Mouse (Mus musculus): Measurements from ENCODE around the gene Tmem209. TPM values are rescaled to one million over a fixed set of nuclear protein-coding genes. Genes with fewer than 3 reads are reported as not detected.

The Tmem209 gene
- polyA plus RNA-seq, 1 experiment from 2014 or later = 28.5 TPM

GRCm38 (mm10) chr6:30547656-30548306 lies 38.2 kb upstream of the Tmem209 start:
- Histone ChIP-seq H3K27me3 (replicated peaks) (no peaks in the 10 kb centered on the region), H3K4me2 (peak overlapping the region; percentile 58), H3K27ac (peak overlapping the region; percentile 82; the same call in 1 of the 2 replicates), H3K4me1 (peaks cover 26% of the 10 kb centered on the region), H3K4me3 (replicated peaks) (no peak overlapping the region), H3K9ac (no peak overlapping the region), H3K9me3 (no peaks in the 10 kb centered on the region), H3K36me3 (no peaks in the 10 kb centered on the region)
- ATAC-seq (ENCODE audit: insufficient read depth, low FRiP score, low read depth) = no peak
- WGBS = 33% methylated on average over 9 of the region's 9 CpGs

- peak overlapping the region; percentile 82 for H3K27ac ChIP-seq
- H3K4me2 ChIP-seq = peak overlapping the region; percentile 58
- 0% methylated on average over 13 of the region's 17 CpGs for WGBS
- ATAC-seq (ENCODE audit: insufficient read depth, low FRiP score, low read depth) = peak; percentile 42; the same call in 1 of the 2 replicates
- no peaks in the 10 kb centered on the region for H3K36me3 ChIP-seq
- no peaks in the 10 kb centered on the region for H3K9me3 ChIP-seq
- H3K4me1 ChIP-seq = peaks cover 26% of the 10 kb centered on the region
- H3K9ac ChIP-seq = no peak overlapping the region
- H3K27me3 ChIP-seq (replicated peaks) = no peaks in the 10 kb centered on the region
- H3K4me3 ChIP-seq (replicated peaks) = peak overlapping the region; percentile 26
Observed at GRCm38 (mm10) chr6:30547274-30547645, 37.7 kb upstream of the Tmem209 start.

DNA sequence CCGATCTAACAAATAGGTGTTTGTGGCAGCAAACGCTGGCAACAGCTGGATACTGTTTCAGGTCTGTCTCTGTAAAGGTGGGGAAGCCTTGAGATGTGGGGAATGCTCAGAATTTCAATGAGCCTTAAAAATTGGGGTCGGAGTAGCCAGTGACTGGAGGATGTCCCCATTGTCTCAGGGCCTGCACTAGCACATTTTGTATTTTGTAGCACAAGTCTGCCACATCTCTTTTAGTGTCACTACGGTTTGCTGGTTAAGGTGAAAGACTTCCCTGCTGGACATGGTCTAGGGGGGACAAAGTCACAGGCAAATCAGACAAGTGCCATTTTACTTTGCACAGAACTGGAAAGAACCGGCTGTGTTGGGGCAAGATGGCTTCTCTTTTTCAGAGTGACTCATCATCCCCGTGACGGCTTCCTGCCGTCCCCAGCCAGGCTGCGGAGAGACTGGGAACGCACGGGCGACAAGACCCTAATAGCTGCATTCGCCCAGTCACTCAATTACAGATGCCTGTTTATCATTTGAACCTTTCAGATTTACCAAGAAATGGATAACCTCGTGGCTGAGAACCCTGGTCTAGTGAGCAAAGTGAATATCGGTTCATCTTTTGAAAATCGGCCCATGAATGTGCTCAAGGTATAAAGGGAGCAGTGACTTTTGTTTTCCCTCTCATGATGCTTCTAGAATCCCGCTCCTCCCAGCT lies 37.1 kb upstream of the Tmem209 start:
- peak overlapping the region; percentile 58 for H3K4me2 ChIP-seq
- peak overlapping the region; percentile 26 for H3K4me3 ChIP-seq (replicated peaks)
- 12% methylated on average over 17 of the region's 17 CpGs for WGBS
- H3K36me3 ChIP-seq = no peaks in the 10 kb centered on the region
- no peak overlapping the region for H3K9ac ChIP-seq
- H3K27me3 ChIP-seq (replicated peaks) = no peaks in the 10 kb centered on the region
- peaks cover 22% of the 10 kb centered on the region for H3K4me1 ChIP-seq
- H3K9me3 ChIP-seq = no peaks in the 10 kb centered on the region
- H3K27ac ChIP-seq = peak overlapping the region; percentile 82
- no peak for ATAC-seq (ENCODE audit: insufficient read depth, low FRiP score, low read depth)

DNA sequence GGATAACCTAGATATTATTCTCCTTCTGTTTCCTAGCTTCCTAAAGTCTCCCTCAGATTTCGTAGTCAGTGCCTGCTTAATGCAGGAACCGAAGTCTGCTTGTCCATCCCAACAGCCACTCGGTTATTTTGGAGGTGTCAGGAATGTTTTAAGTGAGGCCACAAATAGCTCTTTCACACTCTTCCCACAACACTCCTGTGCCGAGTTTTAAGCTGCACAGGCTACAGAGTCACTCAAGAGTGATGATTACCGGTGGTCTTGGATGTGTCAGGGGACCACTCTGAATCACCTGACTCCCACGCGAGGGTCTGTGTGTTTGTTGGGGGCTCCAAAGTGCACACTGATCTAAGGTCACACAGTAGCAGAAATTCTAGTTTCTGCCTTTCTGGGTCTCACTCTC lies 36.1 kb upstream of the Tmem209 start:
- peak overlapping the region; percentile 31; the same call in 1 of the 2 replicates for H3K27ac ChIP-seq
- no peaks in the 10 kb centered on the region for H3K9me3 ChIP-seq
- no peak overlapping the region for H3K9ac ChIP-seq
- ATAC-seq (ENCODE audit: insufficient read depth, low FRiP score, low read depth) = no peak
- H3K36me3 ChIP-seq = no peaks in the 10 kb centered on the region
- no peak overlapping the region for H3K4me3 ChIP-seq (replicated peaks)
- H3K4me1 ChIP-seq = peaks cover 20% of the 10 kb centered on the region
- no peaks in the 10 kb centered on the region for H3K27me3 ChIP-seq (replicated peaks)
- H3K4me2 ChIP-seq = 0 out of 2 replicates have a peak overlapping the region, but pooled peaks have one; percentile 5
- 72% methylated on average over 7 of the region's 7 CpGs for WGBS

DNA sequence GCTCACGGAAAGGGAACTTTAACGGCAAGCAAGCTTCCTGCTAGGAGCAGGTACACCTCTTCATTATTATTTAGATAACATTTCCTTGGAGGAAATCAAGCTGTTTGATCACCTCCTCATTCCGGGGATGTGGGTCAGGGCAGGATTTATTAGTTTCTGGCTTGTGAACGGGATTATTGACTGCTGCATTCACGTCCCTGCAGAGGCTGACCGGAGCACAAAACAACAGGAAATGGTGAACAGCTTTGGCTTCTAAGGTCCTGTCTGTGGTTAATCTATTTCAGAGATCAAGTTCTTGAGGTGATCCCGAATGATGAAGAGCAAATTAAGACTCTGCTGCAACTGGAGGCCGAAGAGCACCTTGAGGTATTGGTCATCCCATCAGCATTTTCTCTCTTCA lies 34.3 kb upstream of the Tmem209 start:
- 30% methylated on average over 8 of the region's 8 CpGs for WGBS
- Histone ChIP-seq H3K27me3 (replicated peaks) (no peaks in the 10 kb centered on the region), H3K4me2 (peak overlapping the region; percentile 22; the same call in 1 of the 2 replicates), H3K4me3 (replicated peaks) (peak overlapping the region; percentile 11), H3K36me3 (no peaks in the 10 kb centered on the region), H3K9ac (no peak overlapping the region), H3K4me1 (peaks cover 12% of the 10 kb centered on the region), H3K27ac (0 out of 2 replicates have a peak overlapping the region, but pooled peaks have one; percentile 18), H3K9me3 (no peaks in the 10 kb centered on the region)
- ATAC-seq (ENCODE audit: insufficient read depth, low FRiP score, low read depth) = no peak

DNA sequence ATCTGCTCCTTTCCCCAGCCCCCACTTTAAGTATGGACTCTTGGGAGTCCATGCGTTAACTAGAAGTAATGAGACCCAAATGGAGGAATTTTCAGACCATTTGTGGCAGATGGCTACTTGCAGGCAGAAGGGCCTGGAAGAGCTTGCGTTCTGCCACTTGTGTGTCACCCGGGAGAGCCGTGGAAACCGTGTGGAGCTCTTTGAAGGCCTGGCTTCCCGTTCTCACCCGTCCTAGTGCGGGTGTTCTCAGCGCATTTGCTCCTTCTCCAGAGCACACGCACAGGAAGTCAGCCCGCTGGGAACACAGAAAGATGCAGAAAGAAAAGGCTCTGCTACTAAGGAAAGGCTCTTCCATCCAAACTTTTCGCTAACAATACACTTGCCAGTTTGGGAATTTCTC lies 33.5 kb upstream of the Tmem209 start:
- Histone ChIP-seq H3K27ac (peak overlapping the region; percentile 45), H3K27me3 (replicated peaks) (no peaks in the 10 kb centered on the region), H3K9ac (no peak overlapping the region), H3K4me2 (no peak overlapping the region), H3K4me3 (replicated peaks) (peak overlapping the region; percentile 11; the same call in 1 of the 2 replicates), H3K4me1 (peaks cover 14% of the 10 kb centered on the region), H3K9me3 (no peaks in the 10 kb centered on the region), H3K36me3 (no peaks in the 10 kb centered on the region)
- no peak for ATAC-seq (ENCODE audit: insufficient read depth, low FRiP score, low read depth)
- WGBS = 51% methylated on average over 12 of the region's 12 CpGs

DNA sequence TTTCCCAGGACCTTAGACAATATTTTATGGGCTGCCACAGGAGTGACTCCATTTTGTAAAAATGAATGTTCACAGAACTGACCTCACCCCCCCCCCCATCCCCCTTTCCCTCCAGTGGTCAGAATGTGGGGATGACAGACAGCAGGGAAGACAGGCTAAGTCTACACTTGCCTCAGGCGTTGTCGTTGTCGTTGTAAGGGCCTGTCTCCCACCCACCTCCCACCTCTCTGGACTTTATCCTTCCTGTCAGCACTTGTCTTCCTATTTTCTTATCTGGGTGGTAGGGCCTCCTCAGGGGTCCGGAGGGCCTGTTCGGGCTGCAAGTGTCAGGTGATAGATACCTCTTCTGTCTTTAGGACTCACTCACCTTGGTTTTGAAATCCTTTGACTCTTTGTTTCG lies 32.7 kb upstream of the Tmem209 start:
- WGBS = 56% methylated on average over 6 of the region's 6 CpGs
- Histone ChIP-seq H3K27ac (no peak overlapping the region), H3K4me3 (replicated peaks) (peak overlapping the region; percentile 3; the same call in 1 of the 2 replicates), H3K9me3 (no peaks in the 10 kb centered on the region), H3K27me3 (replicated peaks) (no peaks in the 10 kb centered on the region), H3K4me2 (no peak overlapping the region), H3K9ac (no peak overlapping the region), H3K4me1 (peaks cover 14% of the 10 kb centered on the region), H3K36me3 (no peaks in the 10 kb centered on the region)
- ATAC-seq (ENCODE audit: insufficient read depth, low FRiP score, low read depth) = no peak

- no peak within 1 kb of the TSS for H3K9ac ChIP-seq
- H3K4me2 ChIP-seq = no peak within 1 kb of the TSS
- H3K9me3 ChIP-seq = no peaks in the 10 kb centered on the region
- ATAC-seq (ENCODE audit: insufficient read depth, low FRiP score, low read depth) = peak; percentile 32; the same call in 1 of the 2 replicates
- 55% methylated on average over 11 of the region's 11 CpGs for WGBS
- H3K36me3 ChIP-seq = no peaks in the 10 kb centered on the region
- H3K4me1 ChIP-seq = peaks cover 7% of the 10 kb centered on the region
- H3K27ac ChIP-seq = peak within 1 kb of the TSS; percentile 55
- H3K4me3 ChIP-seq (replicated peaks) = peak within 1 kb of the TSS; percentile 3; the same call in 1 of the 2 replicates
- H3K27me3 ChIP-seq (replicated peaks) = no peaks in the 10 kb centered on the region
Observed at GRCm38 (mm10) chr6:30541009-30541799, 31.6 kb upstream of the Tmem209 start, which contains the start of gene Cpa2. Cpa2 (plus strand) TSS chr6:30541582.

DNA sequence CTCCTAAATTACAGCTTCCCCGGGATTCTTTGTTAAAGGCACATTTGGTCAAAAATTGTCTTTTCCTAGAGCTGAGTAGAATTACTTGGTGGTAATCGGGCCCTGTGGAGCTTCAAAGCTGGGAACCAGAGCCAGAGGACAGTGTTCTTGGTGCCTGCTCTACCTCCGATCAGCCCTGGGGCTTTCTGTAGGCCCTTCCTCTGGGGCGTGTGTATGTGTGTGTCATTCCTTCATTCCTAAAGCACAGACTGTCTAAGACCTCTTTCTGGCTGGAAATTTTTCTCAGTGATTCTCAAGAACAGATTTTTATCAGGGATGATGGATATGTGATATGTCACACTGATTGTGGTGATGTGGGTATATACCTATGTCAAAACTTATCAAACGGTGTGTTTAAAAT lies 29.2 kb upstream of the Tmem209 start:
- Histone ChIP-seq H3K27me3 (replicated peaks) (no peaks in the 10 kb centered on the region), H3K4me1 (peaks cover 4% of the 10 kb centered on the region), H3K4me2 (no peak overlapping the region), H3K4me3 (replicated peaks) (no peak overlapping the region), H3K9ac (no peak overlapping the region), H3K27ac (peak overlapping the region; percentile 71), H3K9me3 (no peaks in the 10 kb centered on the region), H3K36me3 (no peaks in the 10 kb centered on the region)
- no peak for ATAC-seq (ENCODE audit: insufficient read depth, low FRiP score, low read depth)
- 46% methylated on average over 5 of the region's 5 CpGs for WGBS

DNA sequence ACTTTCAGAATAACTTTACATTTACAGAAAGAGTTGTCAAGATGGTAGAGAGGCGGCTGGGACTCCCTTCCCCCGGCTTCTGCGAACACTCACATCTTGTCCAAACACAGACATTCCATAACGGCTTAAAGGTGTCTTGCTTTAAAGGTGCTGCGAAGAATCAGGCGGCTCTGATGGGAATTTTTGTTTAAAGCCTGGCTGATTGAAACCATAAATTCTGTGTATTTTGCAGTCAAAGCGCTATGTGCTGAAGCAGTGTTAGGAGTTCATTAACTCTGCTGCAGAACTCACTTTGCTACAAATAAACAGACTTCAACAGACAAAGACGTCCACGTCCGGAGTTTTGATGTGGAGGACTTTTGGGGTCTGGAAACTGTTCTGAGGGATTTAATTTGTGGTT lies 28.7 kb upstream of the Tmem209 start:
- Histone ChIP-seq H3K9me3 (no peaks in the 10 kb centered on the region), H3K4me3 (replicated peaks) (no peak overlapping the region), H3K9ac (no peak overlapping the region), H3K4me2 (no peak overlapping the region), H3K36me3 (no peaks in the 10 kb centered on the region), H3K27ac (peak overlapping the region; percentile 71), H3K4me1 (peaks cover 4% of the 10 kb centered on the region), H3K27me3 (replicated peaks) (no peaks in the 10 kb centered on the region)
- WGBS = 24% methylated on average over 10 of the region's 10 CpGs
- peak; percentile 25; the same call in 1 of the 2 replicates for ATAC-seq (ENCODE audit: insufficient read depth, low FRiP score, low read depth)

DNA sequence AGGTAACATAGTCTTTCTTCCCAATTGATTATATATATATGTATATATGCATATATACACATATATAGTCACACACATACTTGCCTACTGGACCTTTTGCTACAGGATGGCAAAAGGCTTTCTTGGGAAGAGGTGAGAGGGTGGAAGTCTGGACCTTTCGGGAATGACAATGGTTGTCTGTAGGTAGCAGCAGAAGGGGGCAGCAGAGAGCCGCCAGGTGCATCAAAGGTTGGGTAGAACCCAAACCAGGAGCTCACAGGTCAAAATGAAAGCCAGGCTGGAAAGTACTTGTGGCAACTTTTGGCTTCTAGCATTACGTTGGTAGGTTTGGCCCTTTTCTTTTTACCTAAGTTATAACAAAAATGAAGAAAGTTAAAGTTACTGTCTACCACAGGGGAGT lies 25.8 kb upstream of the Tmem209 start:
- WGBS = 49% methylated on average over 3 of the region's 3 CpGs
- ATAC-seq (ENCODE audit: insufficient read depth, low FRiP score, low read depth) = no peak

More for the DNA sequence above, 25.8 kb upstream of the Tmem209 start:
- Histone ChIP-seq H3K36me3 (no peaks in the 10 kb centered on the region), H3K4me1 (peaks cover 4% of the 10 kb centered on the region), H3K9me3 (no peaks in the 10 kb centered on the region), H3K27me3 (replicated peaks) (no peaks in the 10 kb centered on the region), H3K4me2 (no peak overlapping the region), H3K27ac (no peak overlapping the region), H3K9ac (no peak overlapping the region), H3K4me3 (replicated peaks) (no peak overlapping the region)
